Mouse (Mus musculus): ENCODE results near the gene Rcn3.

- TF ChIP-seq TAL1 (IDR thresholded peaks at IDR 0.05; ENCODE audit: low read length) = no peak
- no peak for TF ChIP-seq GATA1 (IDR thresholded peaks at IDR 0.05; ENCODE audit: low read length)
Observed at GRCm38 (mm10) chr7:45092048-45092447, at the start of gene Rcn3.

Data from erythroblast, embryonic 14.5 days (primary cell).